In the genomic region with DNA sequence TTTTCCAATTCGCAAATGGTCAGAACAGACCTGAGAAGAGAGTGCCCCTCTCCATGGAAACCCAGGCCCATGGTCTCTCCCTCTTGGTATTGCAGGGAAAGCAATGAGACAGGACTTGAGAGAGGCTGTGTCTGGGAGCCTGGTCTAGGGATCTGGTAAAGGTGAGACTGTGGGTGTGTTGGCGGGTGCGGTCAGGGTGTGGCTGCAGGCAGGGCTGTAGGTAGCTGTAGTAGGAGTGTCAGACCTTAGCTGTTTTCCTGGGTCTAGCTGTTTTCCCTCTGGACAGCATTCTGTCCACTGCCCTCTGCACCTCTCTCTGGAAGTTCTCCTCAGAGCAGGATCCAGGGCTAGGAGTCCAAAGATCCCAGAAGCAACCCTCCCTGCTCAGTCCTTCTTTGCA, we compare ENCODE assay signal across 24 mouse cellular contexts.
"Had no signal": no experiment of that assay in that cellular context is flagged by ENCODE, and none has a peak within 500 bp of the region (broad histone marks: within the 10 kb centered on the region; RNA-seq: fewer than 3 reads in every experiment).

No protein-coding gene starts in this region.

- DNase-seq: gastrocnemius, adult 2 months; gastrocnemius, postnatal 10 days; gastrocnemius, postnatal 25 days; heart, adult 18-20 months; heart, postnatal 10 days; heart, postnatal 4 days; kidney, adult 11 months; kidney, adult 2 months; kidney, postnatal 10 days; kidney, postnatal 25 days; kidney, postnatal 4 days; liver had no signal

- H3K27ac ChIP-seq: gastrocnemius, adult 2 months; heart, embryonic 10.5 days; hindbrain, embryonic 10.5 days; hindbrain, embryonic 12.5 days; hindbrain, embryonic 14.5 days; layer of hippocampus, adult 2 months; left cerebral cortex, adult 2 months; limb, embryonic 12.5 days had no signal

- ATAC-seq: forebrain, embryonic 16.5 days; hindbrain, embryonic 16.5 days; inflammation-experienced regulatory T-cells, adult 6 months had no signal

- H3K4me3 ChIP-seq: gastrocnemius, adult 2 months; heart, embryonic 10.5 days; heart, embryonic 12.5 days; hindbrain, embryonic 10.5 days; hindbrain, embryonic 12.5 days; layer of hippocampus, adult 2 months; left cerebral cortex, adult 2 months; limb, embryonic 10.5 days; limb, embryonic 12.5 days had no signal

- H3K4me1 ChIP-seq: hindbrain, embryonic 12.5 days; limb, embryonic 12.5 days had no signal

- H3K4me2 ChIP-seq: heart, embryonic 12.5 days; hindbrain, embryonic 12.5 days; hindbrain, embryonic 14.5 days; limb, embryonic 12.5 days had no signal

- H3K9ac ChIP-seq: heart, embryonic 12.5 days; hindbrain, embryonic 12.5 days; hindbrain, embryonic 14.5 days; limb, embryonic 12.5 days had no signal

- H3K9me3 ChIP-seq: heart, embryonic 10.5 days; heart, embryonic 12.5 days; hindbrain, embryonic 10.5 days; hindbrain, embryonic 12.5 days; limb, embryonic 10.5 days; limb, embryonic 12.5 days had no signal

- H3K27me3 ChIP-seq: heart, embryonic 12.5 days; hindbrain, embryonic 12.5 days; limb, embryonic 12.5 days had no signal
